Mouse (Mus musculus) embryonic fibroblast, embryonic 13.5 days (primary cell): ENCODE data around the gene Tk2. TPM values are rescaled to one million over a fixed set of nuclear protein-coding genes. Genes with fewer than 3 reads are reported as not detected.

ENCODE experiments used
- H3K27ac ChIP-seq: 2 replicates; pipeline ENCODE4 v1.5.1; 2012; ENCODE audit warnings: low read length, control low read depth, inconsistent platforms; ENCODE audit not compliant: insufficient read depth
- H3K4me1 ChIP-seq: 2 replicates; pipeline ENCODE4 v1.6.1; 2011; ENCODE audit warnings: low read length; ENCODE audit not compliant: control insufficient read depth, insufficient read depth
- H3K4me3 ChIP-seq: 2 replicates; pipeline ENCODE4 v1.5.1; 2011; ENCODE audit warnings: mild to moderate bottlenecking, control low read depth, low read length; ENCODE audit not compliant: insufficient read depth
- CTCF ChIP-seq: IDR thresholded peaks from 2 replicates; pipeline ENCODE4 v1.5.1; 2011; ENCODE audit warnings: mild to moderate bottlenecking, control low read depth, low read length, moderate library complexity, borderline replicate concordance; ENCODE audit not compliant: insufficient read depth
- POLR2A ChIP-seq: IDR thresholded peaks from 2 replicates; pipeline ENCODE4 v1.6.1; 2011; ENCODE audit warnings: low read depth, mild to moderate bottlenecking, control low read depth, low read length, moderate library complexity
- polyA plus RNA-seq: library from polyadenylated mRNA; stranded (reverse); fragments of >200 nt; gene quantifications from 2 replicates; pipeline ENCODE4 v1.2.4, GENCODE M21; 2011; ENCODE audit warnings: low read depth; ENCODE audit not compliant: missing spikeins, insufficient read length

The Tk2 gene
- polyA plus RNA-seq, 1 experiment, result 12.8 TPM

GRCm38 (mm10) chr8:104227048-104227447 lies 21.3 kb downstream of the Tk2 start:
- TF ChIP-seq POLR2A (no peak), CTCF (no peak)
- Histone ChIP-seq H3K4me1 (no peaks in the 10 kb centered on the region), H3K27ac (no peak overlapping the region)

GRCm38 (mm10) chr8:104219806-104220205 lies 28.6 kb downstream of the Tk2 start:
- no peak for TF ChIP-seq POLR2A
- TF ChIP-seq CTCF, result peak; percentile 86
- Histone ChIP-seq H3K4me1 (no peaks in the 10 kb centered on the region), H3K27ac (no peak overlapping the region), H3K4me3 (no peak overlapping the region)

More at GRCm38 (mm10) chr8:104227048-104227447, 21.3 kb downstream of the Tk2 start:
- H3K4me3 ChIP-seq, result no peak overlapping the region

- TF ChIP-seq CTCF (0 out of 2 replicates have a peak, but pooled peaks have one; percentile 22), POLR2A (no peak)
- H3K4me3 ChIP-seq, result no peak overlapping the region
- no peak overlapping the region for H3K27ac ChIP-seq
- H3K4me1 ChIP-seq, result no peaks in the 10 kb centered on the region
These were observed 29.3 kb downstream of the Tk2 start for GRCm38 (mm10) chr8:104219079-104219478.

GRCm38 (mm10) chr8:104217601-104218000 lies 30.8 kb downstream of the Tk2 start:
- no peaks in the 10 kb centered on the region for H3K4me1 ChIP-seq
- no peak for TF ChIP-seq CTCF
- no peak for TF ChIP-seq POLR2A
- no peak overlapping the region for H3K27ac ChIP-seq
- no peak overlapping the region for H3K4me3 ChIP-seq

- no peak overlapping the region for H3K4me3 ChIP-seq
- no peak overlapping the region for H3K27ac ChIP-seq
- no peaks in the 10 kb centered on the region for H3K4me1 ChIP-seq
- TF ChIP-seq CTCF (no peak), POLR2A (no peak)
These were observed 43.1 kb downstream of the Tk2 start for GRCm38 (mm10) chr8:104205292-104205691.

- Histone ChIP-seq H3K27ac (no peak overlapping the region), H3K4me3 (no peak overlapping the region), H3K4me1 (no peaks in the 10 kb centered on the region)
- TF ChIP-seq CTCF (no peak), POLR2A (no peak)
These were observed 46.0 kb downstream of the Tk2 start for GRCm38 (mm10) chr8:104202320-104202719.

- no peak for TF ChIP-seq POLR2A
- no peak for TF ChIP-seq CTCF
- no peaks in the 10 kb centered on the region for H3K4me1 ChIP-seq
- H3K4me3 ChIP-seq, result no peak overlapping the region
These were observed 46.7 kb downstream of the Tk2 start for GRCm38 (mm10) chr8:104201622-104202021.

GRCm38 (mm10) chr8:104199802-104200201 lies 48.6 kb downstream of the Tk2 start:
- H3K27ac ChIP-seq, result no peak overlapping the region
- no peak for TF ChIP-seq CTCF
- TF ChIP-seq POLR2A, result no peak
- H3K4me1 ChIP-seq, result no peaks in the 10 kb centered on the region
- H3K4me3 ChIP-seq, result no peak overlapping the region

More at GRCm38 (mm10) chr8:104201622-104202021, 46.7 kb downstream of the Tk2 start:
- no peak overlapping the region for H3K27ac ChIP-seq

- H3K4me1 ChIP-seq, result no peaks in the 10 kb centered on the region
- TF ChIP-seq CTCF, result no peak
- TF ChIP-seq POLR2A, result no peak
- peak overlapping the region; percentile 42; the same call in 1 of the 2 replicates for H3K27ac ChIP-seq
- H3K4me3 ChIP-seq, result peak overlapping the region; percentile 24; the same call in 1 of the 2 replicates
These were observed 56.9 kb downstream of the Tk2 start for GRCm38 (mm10) chr8:104191496-104191895.

GRCm38 (mm10) chr8:104190777-104191468 lies 57.4 kb downstream of the Tk2 start:
- TF ChIP-seq POLR2A (no peak), CTCF (no peak)
- Histone ChIP-seq H3K4me3 (no peak overlapping the region), H3K27ac (no peak overlapping the region), H3K4me1 (no peaks in the 10 kb centered on the region)

- Histone ChIP-seq H3K4me3 (no peak overlapping the region), H3K27ac (no peak overlapping the region), H3K4me1 (no peaks in the 10 kb centered on the region)
- TF ChIP-seq POLR2A (no peak), CTCF (no peak)
These were observed 59.9 kb downstream of the Tk2 start for GRCm38 (mm10) chr8:104188459-104188858.
